Mouse (Mus musculus): ENCODE data around the gene Gpr132. TPM values are rescaled to one million over a fixed set of nuclear protein-coding genes. Genes with fewer than 3 reads are reported as not detected.

Gpr132 gene
- polyA plus RNA-seq, 1 experiment: 256 TPM

DNA sequence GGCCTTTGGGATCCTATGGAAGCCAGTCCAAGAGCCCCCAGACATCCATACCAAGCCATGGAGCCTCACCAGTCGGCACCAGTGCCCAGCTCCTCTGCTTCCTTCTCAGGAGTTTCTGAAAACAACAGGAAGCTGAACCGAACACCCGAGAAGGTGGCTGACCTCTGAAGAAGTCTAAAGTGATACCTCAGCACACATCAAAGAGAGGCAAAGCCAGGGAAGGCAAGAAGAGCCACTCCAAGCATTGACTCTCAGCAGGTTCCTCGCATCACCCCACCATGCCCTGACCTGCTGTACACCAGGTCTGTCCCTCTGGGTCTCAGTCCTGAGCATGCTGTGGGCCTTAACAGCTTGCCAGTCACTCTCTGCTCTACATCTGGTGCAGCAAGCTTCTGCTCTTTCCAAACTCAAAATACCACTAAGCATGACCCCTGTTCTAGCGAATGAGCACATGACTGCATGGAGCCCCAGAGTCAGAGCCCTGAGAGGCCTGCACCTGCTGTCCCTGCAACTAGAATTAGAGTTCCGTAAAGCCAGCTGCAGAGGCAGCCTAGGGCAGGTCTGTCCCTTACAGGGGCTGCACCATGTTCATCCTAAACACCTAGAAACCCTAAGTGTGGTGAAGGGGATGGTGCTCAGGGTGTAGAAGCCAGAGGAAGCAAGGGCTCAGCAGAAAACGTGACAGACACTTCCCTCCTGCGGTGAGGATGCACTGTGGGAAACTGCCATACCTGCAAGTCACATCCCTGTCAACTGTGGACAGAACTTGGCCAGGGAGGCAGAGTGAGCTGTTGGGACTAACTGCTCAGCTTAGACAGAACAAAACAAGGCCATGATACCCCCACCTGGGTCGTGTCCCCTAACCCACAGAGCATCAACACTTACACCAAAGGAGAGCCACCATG is 10.8 kb downstream of the Gpr132 start:
- Histone ChIP-seq H3K36me3 (ENCODE audit: control insufficient read depth, insufficient read depth, low read length) (peaks cover 23% of the 10 kb centered on the region), H3K27ac (ENCODE audit: control insufficient read depth, insufficient read depth, low read length) (peak overlapping the region; percentile 90), H3K4me3 (ENCODE audit: control insufficient read depth, insufficient read depth, low read length) (peak overlapping the region; percentile 54), H3K4me1 (replicated peaks; ENCODE audit: control insufficient read depth, insufficient read depth, low read length) (peaks cover 73% of the 10 kb centered on the region), H3K27me3 (ENCODE audit: control insufficient read depth, insufficient read depth, low read length) (no peaks in the 10 kb centered on the region)
- TF ChIP-seq CTCF (IDR thresholded peaks at IDR 0.05; ENCODE audit: borderline replicate concordance, control insufficient read depth, extremely low read depth, insufficient read depth, low read length, poor library complexity): no peak
- TF ChIP-seq POLR2A (IDR thresholded peaks at IDR 0.05; ENCODE audit: control insufficient read depth, extremely low read depth, insufficient read depth, low read length, poor library complexity): peak; percentile 27; the same call in 1 of the 2 replicates
- WGBS: 11% methylated on average over 9 of the region's 9 CpGs
- DNase-seq: no peak

DNA sequence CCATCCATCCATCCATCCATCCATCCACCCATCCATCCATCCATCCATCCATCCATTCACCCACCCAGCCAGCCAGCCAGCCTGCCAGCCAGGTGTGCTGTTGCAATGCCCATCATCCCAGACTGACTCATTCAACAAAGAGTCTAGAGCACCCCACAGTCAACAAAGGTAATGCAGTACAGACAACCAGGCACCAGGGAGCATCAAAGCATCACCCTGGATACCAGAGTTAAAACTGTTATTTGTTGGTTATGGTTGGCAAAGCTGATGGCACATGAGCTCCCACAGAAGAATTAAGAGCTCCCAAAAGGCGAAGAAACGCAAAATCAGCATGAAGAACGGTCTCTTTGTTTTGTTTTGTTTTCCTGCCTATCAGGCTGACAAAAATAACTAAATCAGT is 11.7 kb downstream of the Gpr132 start:
- Histone ChIP-seq H3K4me1 (replicated peaks; ENCODE audit: control insufficient read depth, insufficient read depth, low read length) (peaks cover 64% of the 10 kb centered on the region), H3K36me3 (ENCODE audit: control insufficient read depth, insufficient read depth, low read length) (peaks cover 33% of the 10 kb centered on the region), H3K4me3 (ENCODE audit: control insufficient read depth, insufficient read depth, low read length) (no peak overlapping the region), H3K27ac (ENCODE audit: control insufficient read depth, insufficient read depth, low read length) (no peak overlapping the region; the same call in 1 of the 2 replicates), H3K27me3 (ENCODE audit: control insufficient read depth, insufficient read depth, low read length) (no peaks in the 10 kb centered on the region)
- 85% methylated on average over 3 of the region's 3 CpGs for WGBS
- no peak for DNase-seq
- TF ChIP-seq POLR2A (IDR thresholded peaks at IDR 0.05; ENCODE audit: control insufficient read depth, extremely low read depth, insufficient read depth, low read length, poor library complexity) (no peak), CTCF (IDR thresholded peaks at IDR 0.05; ENCODE audit: borderline replicate concordance, control insufficient read depth, extremely low read depth, insufficient read depth, low read length, poor library complexity) (no peak)

DNA sequence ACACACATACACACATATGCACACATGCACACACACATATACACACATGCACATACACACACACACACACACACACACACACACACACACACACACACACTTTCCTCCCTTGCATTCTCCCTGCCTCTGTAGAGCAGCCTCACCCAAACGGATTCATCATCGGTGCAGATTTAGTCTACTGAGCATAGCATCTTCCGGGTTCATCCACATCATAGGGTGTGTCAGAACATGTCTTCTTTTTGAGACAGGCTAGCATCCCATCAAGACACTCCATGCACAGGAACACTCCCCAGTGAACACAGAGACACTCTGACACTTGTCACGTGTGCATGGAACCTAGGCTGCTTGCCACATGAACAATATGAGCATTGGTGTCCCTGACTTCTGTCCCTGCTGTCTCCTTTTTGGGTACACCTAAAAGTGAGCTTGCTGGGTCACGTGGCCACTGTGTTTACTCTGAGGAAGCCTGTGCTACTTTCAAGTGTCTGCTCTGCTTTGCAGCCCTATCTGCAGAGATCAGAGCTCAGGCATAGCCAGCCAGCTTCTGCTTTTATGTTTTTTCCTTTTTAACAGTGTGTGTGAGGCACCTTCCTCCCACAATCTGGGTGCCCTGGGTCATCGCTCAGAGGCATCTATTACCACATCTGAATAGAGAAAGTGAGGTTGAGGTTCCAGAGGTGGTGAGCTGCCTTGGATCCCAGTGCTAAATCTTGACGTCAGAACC is 13.3 kb downstream of the Gpr132 start:
- H3K27me3 ChIP-seq (ENCODE audit: control insufficient read depth, insufficient read depth, low read length): no peaks in the 10 kb centered on the region
- 19% methylated on average over 7 of the region's 7 CpGs for WGBS
- H3K36me3 ChIP-seq (ENCODE audit: control insufficient read depth, insufficient read depth, low read length): peaks cover 48% of the 10 kb centered on the region
- TF ChIP-seq CTCF (IDR thresholded peaks at IDR 0.05; ENCODE audit: borderline replicate concordance, control insufficient read depth, extremely low read depth, insufficient read depth, low read length, poor library complexity) (no peak), POLR2A (IDR thresholded peaks at IDR 0.05; ENCODE audit: control insufficient read depth, extremely low read depth, insufficient read depth, low read length, poor library complexity) (no peak)
- peak overlapping the region; percentile 82 for H3K27ac ChIP-seq (ENCODE audit: control insufficient read depth, insufficient read depth, low read length)
- no peak overlapping the region for H3K4me3 ChIP-seq (ENCODE audit: control insufficient read depth, insufficient read depth, low read length)
- DNase-seq: peak; percentile 79
- H3K4me1 ChIP-seq (replicated peaks; ENCODE audit: control insufficient read depth, insufficient read depth, low read length): peaks cover 59% of the 10 kb centered on the region

DNA sequence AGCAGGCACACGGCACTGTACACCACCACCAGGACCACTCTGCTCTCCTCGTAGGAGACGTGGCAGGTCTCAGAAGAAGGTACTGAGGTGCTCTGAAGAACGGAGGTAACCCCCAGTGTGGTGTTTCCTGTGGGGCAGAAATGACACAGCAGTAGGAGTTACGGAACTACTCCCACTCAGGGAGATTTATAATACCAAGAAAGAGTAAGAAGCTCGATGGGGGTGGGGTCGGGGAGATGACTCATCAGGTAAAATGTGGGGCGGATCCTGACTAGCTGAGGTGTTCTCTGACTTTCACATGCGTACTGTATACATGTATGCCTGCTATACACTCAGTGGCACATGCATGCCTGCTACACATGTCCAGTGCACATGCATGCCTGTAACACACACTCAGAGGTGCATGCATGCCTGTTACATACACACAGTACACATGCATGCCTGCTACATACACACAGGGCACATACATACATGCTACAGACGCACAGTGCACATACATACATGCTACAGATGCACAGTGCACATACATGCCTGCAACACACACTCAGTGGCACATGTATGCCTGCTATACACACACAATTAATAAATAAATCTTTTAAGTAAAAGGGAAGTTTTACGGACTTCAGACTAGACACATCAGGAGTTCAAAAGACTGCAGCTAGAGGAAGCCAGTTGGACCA is 14.8 kb downstream of the Gpr132 start:
- no peak overlapping the region for H3K27ac ChIP-seq (ENCODE audit: control insufficient read depth, insufficient read depth, low read length)
- no peak for TF ChIP-seq CTCF (IDR thresholded peaks at IDR 0.05; ENCODE audit: borderline replicate concordance, control insufficient read depth, extremely low read depth, insufficient read depth, low read length, poor library complexity)
- WGBS: 73% methylated on average over 11 of the region's 11 CpGs
- peaks cover 48% of the 10 kb centered on the region for H3K36me3 ChIP-seq (ENCODE audit: control insufficient read depth, insufficient read depth, low read length)
- no peak overlapping the region for H3K4me3 ChIP-seq (ENCODE audit: control insufficient read depth, insufficient read depth, low read length)
- DNase-seq: no peak
- H3K27me3 ChIP-seq (ENCODE audit: control insufficient read depth, insufficient read depth, low read length): no peaks in the 10 kb centered on the region
- H3K4me1 ChIP-seq (replicated peaks; ENCODE audit: control insufficient read depth, insufficient read depth, low read length): peaks cover 49% of the 10 kb centered on the region

DNA sequence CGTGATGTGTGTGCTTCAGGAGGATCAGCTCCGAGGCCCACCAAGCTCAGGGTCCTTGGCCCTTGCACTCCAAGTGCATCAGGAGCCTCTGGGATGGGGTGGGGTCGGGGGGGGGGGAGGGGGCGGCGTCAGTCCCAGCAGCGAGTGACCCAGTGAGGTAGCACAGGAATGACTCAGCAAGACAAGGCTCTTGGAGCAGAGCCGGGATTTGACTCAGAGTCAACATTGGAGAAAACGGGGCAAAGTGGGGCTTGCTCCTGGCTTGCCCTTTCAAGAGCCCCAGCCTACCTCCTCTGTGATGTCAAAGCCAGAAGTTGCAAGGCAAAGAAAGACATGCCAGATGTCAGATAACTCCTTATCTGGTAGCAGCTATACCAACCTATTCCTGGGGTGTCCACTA is 16.9 kb downstream of the Gpr132 start:
- H3K36me3 ChIP-seq (ENCODE audit: control insufficient read depth, insufficient read depth, low read length): peaks cover 48% of the 10 kb centered on the region
- H3K27me3 ChIP-seq (ENCODE audit: control insufficient read depth, insufficient read depth, low read length): no peaks in the 10 kb centered on the region
- TF ChIP-seq CTCF (IDR thresholded peaks at IDR 0.05; ENCODE audit: borderline replicate concordance, control insufficient read depth, extremely low read depth, insufficient read depth, low read length, poor library complexity) (no peak), POLR2A (IDR thresholded peaks at IDR 0.05; ENCODE audit: control insufficient read depth, extremely low read depth, insufficient read depth, low read length, poor library complexity) (no peak)
- no peak for DNase-seq
- 93% methylated on average over 8 of the region's 8 CpGs for WGBS
- H3K4me1 ChIP-seq (replicated peaks; ENCODE audit: control insufficient read depth, insufficient read depth, low read length): peaks cover 28% of the 10 kb centered on the region
- H3K4me3 ChIP-seq (ENCODE audit: control insufficient read depth, insufficient read depth, low read length): no peak overlapping the region
- H3K27ac ChIP-seq (ENCODE audit: control insufficient read depth, insufficient read depth, low read length): no peak overlapping the region

DNA sequence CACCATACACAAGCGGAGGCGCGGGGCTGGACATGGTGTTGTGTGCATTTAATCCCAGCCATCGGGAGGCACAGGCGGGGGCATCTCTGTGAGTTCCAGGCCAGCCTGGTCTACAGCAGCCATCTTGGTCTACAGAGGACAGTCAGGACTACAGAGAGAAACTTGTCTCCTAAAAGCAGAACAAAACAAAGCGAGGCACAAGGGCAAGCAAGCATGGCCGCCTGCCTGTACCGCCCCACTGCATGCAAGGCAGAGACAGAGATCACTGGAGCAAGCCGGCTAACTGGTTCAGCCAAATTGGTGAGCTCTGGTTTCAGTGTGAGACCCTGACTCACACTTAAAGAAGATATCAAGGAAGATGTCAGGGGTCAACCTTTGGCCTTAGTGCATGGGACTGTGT is 17.7 kb downstream of the Gpr132 start:
- Histone ChIP-seq H3K36me3 (ENCODE audit: control insufficient read depth, insufficient read depth, low read length) (peaks cover 44% of the 10 kb centered on the region), H3K27ac (ENCODE audit: control insufficient read depth, insufficient read depth, low read length) (no peak overlapping the region), H3K4me3 (ENCODE audit: control insufficient read depth, insufficient read depth, low read length) (no peak overlapping the region), H3K4me1 (replicated peaks; ENCODE audit: control insufficient read depth, insufficient read depth, low read length) (peaks cover 23% of the 10 kb centered on the region), H3K27me3 (ENCODE audit: control insufficient read depth, insufficient read depth, low read length) (no peaks in the 10 kb centered on the region)
- WGBS: 97% methylated on average over 9 of the region's 9 CpGs
- no peak for DNase-seq
- TF ChIP-seq POLR2A (IDR thresholded peaks at IDR 0.05; ENCODE audit: control insufficient read depth, extremely low read depth, insufficient read depth, low read length, poor library complexity) (no peak), CTCF (IDR thresholded peaks at IDR 0.05; ENCODE audit: borderline replicate concordance, control insufficient read depth, extremely low read depth, insufficient read depth, low read length, poor library complexity) (no peak)

Measured in thymus, adult 2 months (tissue).